Mouse (Mus musculus) intestine, postnatal 0 days (tissue): ENCODE results near the gene Gm45716. TPM values are rescaled to one million over a fixed set of nuclear protein-coding genes. Genes with fewer than 3 reads are reported as not detected.

Source experiments
- ATAC-seq: fragments of 200-750 bp; cut with Nextera tagmentation; 2 replicates; pipeline ENCODE4 v1.8.0; 2017; ENCODE audit warnings: mild to moderate bottlenecking, moderate TSS enrichment, moderate library complexity
- H3K27ac ChIP-seq: fragments of 300-500 bp; sonication (generic); 2 replicates; pipeline ENCODE4 v1.5.1; 2014; ENCODE audit warnings: mild to moderate bottlenecking, low read depth, low read length, moderate library complexity
- H3K27me3 ChIP-seq: fragments of 300-500 bp; sonication (generic); replicated peaks from 2 replicates; pipeline ENCODE4 v1.6.1; 2014; ENCODE audit warnings: low read length, mixed read lengths; ENCODE audit not compliant: control insufficient read depth, insufficient read depth
- H3K36me3 ChIP-seq: fragments of 300-500 bp; sonication (generic); 2 replicates; pipeline ENCODE4 v1.6.1; 2014; ENCODE audit warnings: mild to moderate bottlenecking, moderate library complexity; ENCODE audit not compliant: control insufficient read depth, insufficient read depth
- H3K4me1 ChIP-seq: fragments of 300-500 bp; sonication (generic); replicated peaks from 2 replicates; pipeline ENCODE4 v1.6.1; 2014; ENCODE audit warnings: antibody characterized with exemption, low read length, mixed read lengths; ENCODE audit not compliant: control insufficient read depth, insufficient read depth
- H3K4me2 ChIP-seq: fragments of 300-500 bp; sonication (generic); replicated peaks from 2 replicates; pipeline ENCODE4 v1.6.1; 2014; ENCODE audit warnings: low read depth, mild to moderate bottlenecking, moderate library complexity
- H3K4me3 ChIP-seq: fragments of 300-500 bp; sonication (generic); 2 replicates; pipeline ENCODE4 v1.5.1; 2014; ENCODE audit warnings: low read depth, low read length
- H3K9ac ChIP-seq: fragments of 300-500 bp; sonication (generic); 2 replicates; pipeline ENCODE4 v1.6.1; 2014; ENCODE audit warnings: mild to moderate bottlenecking, low read depth, low read length
- H3K9me3 ChIP-seq: fragments of 300-500 bp; sonication (generic); 2 replicates; pipeline ENCODE4 v1.6.1; 2016; ENCODE audit warnings: mixed run types; ENCODE audit not compliant: control insufficient read depth
- CTCF ChIP-seq: sonication (generic); IDR thresholded peaks from 2 replicates; pipeline ENCODE4 v1.5.1; 2016; ENCODE audit warnings: low read depth, mild to moderate bottlenecking, control low read depth, antibody characterized with exemption, moderate library complexity
- WGBS: fragments of 180-500 bp; shearing (Covaris S2); extraction: QIAGEN DNeasy Blood & Tissue Kit; methylation state at CpG from one replicate; pipeline ENCODE4 v1.1.7; 2014; 5-methylcytosine and 5-hydroxymethylcytosine counted together
- polyA plus RNA-seq: library from polyadenylated mRNA; unstranded; fragments of >200 nt; fragmentation: Nextera tagmentation; extraction: Ambion mirVana; gene quantifications from 2 replicates; pipeline ENCODE4 v1.2.1, GENCODE M21; 2015

Gm45716 gene
- polyA plus RNA-seq, 1 experiment from 2014 or later: 23.9 TPM

DNA sequence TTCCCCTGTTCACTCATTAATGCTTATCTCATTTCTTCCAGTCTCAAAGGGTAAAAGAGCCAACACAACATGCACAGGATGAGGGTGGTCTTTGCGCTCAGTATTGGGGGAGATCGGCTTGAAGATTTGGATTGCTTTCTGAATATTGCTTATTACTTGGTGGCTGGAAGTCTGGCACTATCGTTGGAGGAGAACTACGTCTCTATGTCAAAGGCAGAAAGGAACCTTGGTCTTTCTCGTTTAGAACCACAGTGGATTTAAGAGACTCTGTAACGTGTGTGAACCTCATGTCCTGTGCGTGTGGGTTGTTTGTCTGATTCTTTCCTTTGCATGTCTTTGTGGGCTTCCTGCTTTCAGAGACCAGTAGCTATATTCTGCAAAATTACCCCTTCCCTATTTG lies 63.2 kb downstream of the Gm45716 start:
- no peak for ATAC-seq
- H3K27ac ChIP-seq: peak overlapping the region; percentile 31
- H3K27me3 ChIP-seq: no peaks in the 10 kb centered on the region
- 34% methylated on average over 7 of the region's 7 CpGs for WGBS
- H3K9me3 ChIP-seq: no peaks in the 10 kb centered on the region
- TF ChIP-seq CTCF: no peak
- no peaks in the 10 kb centered on the region for H3K36me3 ChIP-seq
- peak overlapping the region; percentile 92 for H3K4me2 ChIP-seq
- H3K4me1 ChIP-seq: 0 out of 2 replicates have a peak, but pooled peaks cover 15% of the 10 kb centered on the region
- peak overlapping the region; percentile 95 for H3K4me3 ChIP-seq
- no peak overlapping the region for H3K9ac ChIP-seq

DNA sequence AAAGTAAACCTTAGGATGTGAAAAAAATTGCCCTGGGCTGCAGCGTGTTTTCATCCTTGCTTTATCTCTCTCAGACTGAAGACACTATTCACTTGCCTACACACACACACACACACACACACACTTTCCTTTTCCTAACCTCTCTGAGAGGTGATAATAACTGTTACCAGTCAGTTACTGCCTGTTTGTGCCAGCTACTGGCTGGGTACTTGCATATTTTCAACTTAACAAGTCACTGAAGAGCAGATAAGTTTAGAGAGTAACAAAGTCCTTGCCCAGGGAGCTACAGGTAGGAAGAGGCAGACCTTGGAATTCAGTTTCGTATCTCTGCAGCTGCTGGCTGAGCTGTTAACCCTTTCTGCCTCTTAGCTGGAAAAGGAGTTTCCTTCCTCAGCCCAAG lies 64.4 kb downstream of the Gm45716 start:
- Histone ChIP-seq H3K9ac (no peak overlapping the region), H3K4me2 (peak overlapping the region; percentile 92), H3K4me3 (no peak overlapping the region), H3K4me1 (0 out of 2 replicates have a peak, but pooled peaks cover 15% of the 10 kb centered on the region), H3K27me3 (no peaks in the 10 kb centered on the region), H3K9me3 (no peaks in the 10 kb centered on the region), H3K27ac (peak overlapping the region; percentile 21; the same call in 1 of the 2 replicates), H3K36me3 (no peaks in the 10 kb centered on the region)
- WGBS: 6% methylated on average over 2 of the region's 2 CpGs
- no peak for ATAC-seq
- TF ChIP-seq CTCF: no peak

DNA sequence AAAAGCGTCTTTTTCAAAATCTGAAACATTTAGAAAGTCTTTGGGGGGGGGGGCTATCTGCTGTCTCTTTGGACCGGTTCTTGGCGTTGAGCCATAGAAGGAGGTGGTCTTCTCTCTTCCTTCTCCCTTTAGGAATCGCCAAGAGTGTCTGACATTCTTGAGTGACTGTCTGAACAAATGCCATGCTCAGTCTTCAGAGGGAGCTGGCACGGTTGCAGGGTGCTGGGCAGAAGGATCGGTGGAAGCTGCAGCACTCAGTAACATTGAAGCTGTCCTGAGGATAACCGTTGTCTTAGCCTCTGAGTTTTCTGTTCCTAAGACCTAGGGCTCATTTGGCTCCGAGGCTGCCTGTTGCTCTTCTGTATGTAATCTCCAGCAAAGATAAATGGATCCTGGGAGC lies 64.9 kb downstream of the Gm45716 start:
- Histone ChIP-seq H3K4me1 (0 out of 2 replicates have a peak, but pooled peaks cover 15% of the 10 kb centered on the region), H3K4me3 (no peak overlapping the region), H3K9me3 (no peaks in the 10 kb centered on the region), H3K27ac (no peak overlapping the region), H3K36me3 (no peaks in the 10 kb centered on the region; the same call in 1 of the 2 replicates), H3K4me2 (peak overlapping the region; percentile 92), H3K27me3 (no peaks in the 10 kb centered on the region), H3K9ac (no peak overlapping the region)
- no peak for ATAC-seq
- no peak for TF ChIP-seq CTCF
- 43% methylated on average over 8 of the region's 8 CpGs for WGBS

DNA sequence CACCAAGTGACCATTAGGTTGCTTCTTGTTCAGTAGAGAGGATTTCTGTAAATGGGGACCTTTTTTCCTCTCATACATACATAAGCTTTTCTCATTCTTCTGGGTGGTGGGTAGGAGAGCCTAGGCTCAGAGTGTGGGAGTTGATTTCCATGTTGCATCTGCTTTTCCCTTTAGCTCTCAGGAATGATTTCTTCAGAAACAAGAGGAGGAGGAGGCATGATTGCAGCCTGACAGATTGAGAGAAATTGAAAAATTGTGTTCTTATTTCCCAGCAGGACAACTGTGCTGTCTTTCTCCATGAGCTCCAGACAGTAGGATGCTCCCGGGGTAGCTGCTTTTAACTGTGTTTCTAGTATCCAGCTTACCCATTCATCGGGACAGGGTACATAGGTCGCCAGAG lies 67.1 kb downstream of the Gm45716 start:
- 85% methylated on average over 3 of the region's 3 CpGs for WGBS
- no peak overlapping the region for H3K9ac ChIP-seq
- H3K36me3 ChIP-seq: no peaks in the 10 kb centered on the region; the same call in 1 of the 2 replicates
- no peak for TF ChIP-seq CTCF
- H3K27ac ChIP-seq: no peak overlapping the region
- H3K4me1 ChIP-seq: 0 out of 2 replicates have a peak, but pooled peaks cover 10% of the 10 kb centered on the region
- no peak overlapping the region for H3K4me2 ChIP-seq
- H3K9me3 ChIP-seq: no peaks in the 10 kb centered on the region
- no peak overlapping the region for H3K4me3 ChIP-seq
- ATAC-seq: no peak
- no peaks in the 10 kb centered on the region for H3K27me3 ChIP-seq

DNA sequence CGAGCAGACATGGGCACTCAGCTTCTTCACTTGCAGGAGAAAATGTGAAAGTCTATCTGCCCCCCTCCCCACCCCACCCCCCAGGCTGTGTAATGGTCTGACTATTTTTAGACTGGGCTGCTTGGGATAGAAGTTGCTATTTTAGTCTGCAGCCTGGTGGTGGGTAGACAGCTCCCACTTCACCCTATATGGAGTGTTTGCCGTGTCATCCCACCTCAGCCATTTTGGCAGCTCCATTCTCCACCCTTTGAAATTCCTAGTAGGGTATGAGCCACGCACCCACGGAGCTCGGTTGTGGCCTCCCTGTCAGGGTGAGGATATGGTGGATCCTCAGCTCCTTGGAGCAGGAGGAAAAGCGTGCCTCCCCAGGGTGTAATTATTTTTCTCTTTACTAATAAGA lies 68.2 kb downstream of the Gm45716 start:
- no peak overlapping the region for H3K9ac ChIP-seq
- H3K27me3 ChIP-seq: no peaks in the 10 kb centered on the region
- peaks cover 2% of the 10 kb centered on the region; the same call in 1 of the 2 replicates for H3K36me3 ChIP-seq
- H3K4me3 ChIP-seq: no peak overlapping the region
- WGBS: 72% methylated on average over 6 of the region's 6 CpGs
- no peak overlapping the region for H3K27ac ChIP-seq
- 0 out of 2 replicates have a peak, but pooled peaks cover 10% of the 10 kb centered on the region for H3K4me1 ChIP-seq
- no peaks in the 10 kb centered on the region for H3K9me3 ChIP-seq
- no peak for TF ChIP-seq CTCF
- H3K4me2 ChIP-seq: no peak overlapping the region
- no peak for ATAC-seq

DNA sequence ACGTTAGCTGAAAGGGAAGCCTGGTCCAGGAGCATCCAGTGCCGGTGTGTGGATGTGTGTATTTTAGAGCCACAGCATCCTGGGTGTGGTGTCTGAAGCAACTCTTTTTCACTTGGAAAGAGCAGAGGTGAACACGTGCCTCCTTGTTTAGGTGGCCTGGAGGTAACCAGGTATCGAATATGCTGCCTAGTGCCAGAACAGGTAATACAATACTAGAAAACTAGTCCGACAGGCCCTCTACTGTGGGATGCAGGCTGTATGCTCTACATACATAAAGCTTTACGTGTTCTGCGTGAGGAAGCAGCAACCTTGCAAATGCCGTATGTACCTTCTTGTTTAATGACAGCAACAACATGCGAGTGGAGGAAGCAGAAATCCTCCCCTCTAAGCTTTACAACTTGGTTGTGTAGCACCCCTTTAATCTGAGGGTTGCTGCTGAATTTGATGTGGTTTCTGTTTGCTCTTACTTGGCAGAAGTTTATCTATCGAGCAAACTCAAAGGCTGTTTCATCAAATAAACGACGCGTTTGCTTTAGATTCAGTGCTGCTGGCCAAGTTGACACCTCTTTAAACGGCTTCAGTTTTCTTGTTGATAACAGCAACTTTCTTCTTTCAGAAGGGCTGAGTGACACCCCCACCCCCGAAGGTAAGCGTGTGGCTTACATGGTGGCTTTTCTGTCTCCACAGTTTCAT lies 69.5 kb downstream of the Gm45716 start:
- no peaks in the 10 kb centered on the region for H3K27me3 ChIP-seq
- H3K9ac ChIP-seq: no peak overlapping the region

More for the DNA sequence above, 69.5 kb downstream of the Gm45716 start:
- Histone ChIP-seq H3K27ac (no peak overlapping the region), H3K4me1 (0 out of 2 replicates have a peak, but pooled peaks cover 4% of the 10 kb centered on the region), H3K36me3 (peaks cover 13% of the 10 kb centered on the region), H3K9me3 (no peaks in the 10 kb centered on the region), H3K4me2 (no peak overlapping the region), H3K4me3 (no peak overlapping the region)
- ATAC-seq: no peak
- WGBS: 39% methylated on average over 16 of the region's 16 CpGs
- TF ChIP-seq CTCF: no peak
